Mouse (Mus musculus): Measurements from ENCODE around the gene Pdcd1lg2.

The Pdcd1lg2 gene

GRCm38 (mm10) chr19:29469686-29470254, 59.1 kb downstream of the Pdcd1lg2 start:
- no peak for DNase-seq (ENCODE audit: low read depth, low spot score)

GRCm38 (mm10) chr19:29470652-29471051, 59.9 kb downstream of the Pdcd1lg2 start:
- no peak for DNase-seq (ENCODE audit: low read depth, low spot score)

GRCm38 (mm10) chr19:29472424-29472823, 61.7 kb downstream of the Pdcd1lg2 start:
- DNase-seq (ENCODE audit: low read depth, low spot score): no peak

- DNase-seq (ENCODE audit: low read depth, low spot score): no peak
These were observed 62.2 kb downstream of the Pdcd1lg2 start for GRCm38 (mm10) chr19:29472946-29473345.

GRCm38 (mm10) chr19:29474803-29475202, 64.1 kb downstream of the Pdcd1lg2 start:
- no peak for DNase-seq (ENCODE audit: low read depth, low spot score)

- DNase-seq (ENCODE audit: low read depth, low spot score): no peak
These were observed 64.5 kb downstream of the Pdcd1lg2 start for GRCm38 (mm10) chr19:29475210-29475620.

GRCm38 (mm10) chr19:29478598-29478997, 67.9 kb downstream of the Pdcd1lg2 start:
- no peak for DNase-seq (ENCODE audit: low read depth, low spot score)

GRCm38 (mm10) chr19:29481578-29481977, 70.9 kb downstream of the Pdcd1lg2 start:
- no peak for DNase-seq (ENCODE audit: low read depth, low spot score)

- no peak for DNase-seq (ENCODE audit: low read depth, low spot score)
These were observed 71.4 kb downstream of the Pdcd1lg2 start for GRCm38 (mm10) chr19:29482148-29482547.

GRCm38 (mm10) chr19:29482637-29483036, 71.9 kb downstream of the Pdcd1lg2 start:
- no peak for DNase-seq (ENCODE audit: low read depth, low spot score)

- no peak for DNase-seq (ENCODE audit: low read depth, low spot score)
These were observed 72.7 kb downstream of the Pdcd1lg2 start for GRCm38 (mm10) chr19:29483386-29483785.

- no peak for DNase-seq (ENCODE audit: low read depth, low spot score)
These were observed 73.8 kb downstream of the Pdcd1lg2 start for GRCm38 (mm10) chr19:29484537-29484936.

GRCm38 (mm10) chr19:29485257-29485948, 74.7 kb downstream of the Pdcd1lg2 start:
- DNase-seq (ENCODE audit: low read depth, low spot score): no peak

GRCm38 (mm10) chr19:29486545-29487206, 76.0 kb downstream of the Pdcd1lg2 start:
- no peak for DNase-seq (ENCODE audit: low read depth, low spot score)

GRCm38 (mm10) chr19:29487326-29488072, 76.8 kb downstream of the Pdcd1lg2 start:
- no peak for DNase-seq (ENCODE audit: low read depth, low spot score)

- no peak for DNase-seq (ENCODE audit: low read depth, low spot score)
These were observed 77.3 kb downstream of the Pdcd1lg2 start for GRCm38 (mm10) chr19:29488073-29488390.

GRCm38 (mm10) chr19:29488420-29488819, 77.7 kb downstream of the Pdcd1lg2 start:
- no peak for DNase-seq (ENCODE audit: low read depth, low spot score)

GRCm38 (mm10) chr19:29489785-29490284, 79.1 kb downstream of the Pdcd1lg2 start:
- no peak for DNase-seq (ENCODE audit: low read depth, low spot score)

GRCm38 (mm10) chr19:29491467-29491866, 80.7 kb downstream of the Pdcd1lg2 start:
- no peak for DNase-seq (ENCODE audit: low read depth, low spot score)

- no peak for DNase-seq (ENCODE audit: low read depth, low spot score)
These were observed 83.7 kb downstream of the Pdcd1lg2 start for GRCm38 (mm10) chr19:29494454-29494853.

- DNase-seq (ENCODE audit: low read depth, low spot score): no peak
These were observed 85.4 kb downstream of the Pdcd1lg2 start for GRCm38 (mm10) chr19:29496001-29496597.

Measured in c-Kit-negative CD71-positive TER-119-positive erythroid progenitor cells, embryonic 14.5 days (primary cell).